Mouse (Mus musculus) layer of hippocampus, postnatal 36 days (tissue): ENCODE results near the gene Gys2. TPM values are rescaled to one million over a fixed set of nuclear protein-coding genes. Genes with fewer than 3 reads are reported as not detected.

Source experiments
- DNase-seq, 2 experiments: peaks; one replicate each; pipeline ENCODE4 v3.0.0; 2022
- total RNA-seq, 2 experiments: library from RNA; stranded (reverse); gene quantifications; 2 replicates each; pipeline ENCODE4 v1.2.3; 2021

The Gys2 gene
- total RNA-seq, 2 experiments from 2014 or later: 0.58 TPM; not detected in 1

GRCm38 (mm10) chr6:142455314-142455996, 17.5 kb downstream of the Gys2 start:
- peak; percentile 16 for DNase-seq

GRCm38 (mm10) chr6:142453311-142453710, 19.6 kb downstream of the Gys2 start:
- DNase-seq: no peak

GRCm38 (mm10) chr6:142451381-142451780, 21.5 kb downstream of the Gys2 start:
- DNase-seq: no peak

DNA sequence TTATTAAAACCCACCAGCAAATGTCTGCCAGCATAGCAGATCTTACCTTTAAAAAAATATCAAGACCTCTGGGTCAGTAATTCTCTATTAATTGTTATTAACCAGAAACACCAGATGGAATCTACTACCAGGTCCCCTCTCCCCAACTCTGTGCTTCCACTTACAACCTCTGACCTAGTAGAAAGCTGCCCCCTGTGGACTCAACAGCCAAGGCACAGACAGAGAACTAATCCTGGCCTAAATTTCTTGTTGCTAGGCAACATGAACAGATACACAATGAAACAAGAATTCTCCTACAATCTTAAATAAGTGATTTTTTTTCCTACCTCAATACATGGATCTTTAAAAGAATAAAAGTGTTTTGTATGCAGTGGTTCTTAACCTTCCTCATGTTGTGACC, 43.8 kb downstream of the Gys2 start:
- DNase-seq: no peak

DNA sequence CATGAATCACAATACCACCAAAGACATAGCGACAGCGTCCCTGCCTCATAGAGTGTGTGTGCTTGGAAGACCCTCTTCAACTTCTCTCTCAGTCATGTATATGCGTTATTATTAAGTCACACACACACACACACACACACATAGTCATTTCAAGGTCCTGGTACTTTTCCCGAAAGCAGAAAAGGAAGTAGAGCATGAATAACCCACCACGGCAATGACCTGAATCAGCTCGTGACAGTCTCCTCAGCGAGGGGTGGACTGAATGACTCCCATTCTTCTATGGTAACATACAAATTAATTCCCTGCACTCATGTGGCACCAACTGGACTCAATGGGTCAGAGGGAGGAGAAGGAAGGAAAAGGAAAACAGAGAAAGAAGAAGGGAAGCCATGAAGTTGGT, 47.9 kb downstream of the Gys2 start:
- DNase-seq: no peak

DNA sequence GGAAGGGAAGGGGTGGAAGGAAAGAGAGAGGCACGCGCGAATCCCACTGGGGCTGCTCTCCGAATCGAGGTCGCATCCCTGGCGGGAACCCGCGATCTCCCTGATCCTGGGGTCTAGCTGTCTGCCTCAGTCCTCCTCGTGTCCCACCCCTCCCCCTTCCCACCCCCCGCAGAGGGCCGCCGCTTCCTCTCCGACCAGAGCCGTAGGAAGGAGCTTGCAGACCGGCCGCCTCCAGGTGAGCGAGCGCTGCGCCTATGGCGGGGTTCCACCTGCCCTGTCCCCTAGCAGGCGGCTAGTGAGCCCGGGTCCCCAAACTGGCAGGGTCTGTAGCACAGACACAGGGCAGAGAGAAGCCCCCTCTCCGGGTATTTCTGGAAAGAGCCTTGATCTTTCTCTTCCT, 58.3 kb downstream of the Gys2 start:
- DNase-seq: no peak

- DNase-seq: no peak
Measured at GRCm38 (mm10) chr6:142413845-142414244, 59.1 kb downstream of the Gys2 start.

DNA sequence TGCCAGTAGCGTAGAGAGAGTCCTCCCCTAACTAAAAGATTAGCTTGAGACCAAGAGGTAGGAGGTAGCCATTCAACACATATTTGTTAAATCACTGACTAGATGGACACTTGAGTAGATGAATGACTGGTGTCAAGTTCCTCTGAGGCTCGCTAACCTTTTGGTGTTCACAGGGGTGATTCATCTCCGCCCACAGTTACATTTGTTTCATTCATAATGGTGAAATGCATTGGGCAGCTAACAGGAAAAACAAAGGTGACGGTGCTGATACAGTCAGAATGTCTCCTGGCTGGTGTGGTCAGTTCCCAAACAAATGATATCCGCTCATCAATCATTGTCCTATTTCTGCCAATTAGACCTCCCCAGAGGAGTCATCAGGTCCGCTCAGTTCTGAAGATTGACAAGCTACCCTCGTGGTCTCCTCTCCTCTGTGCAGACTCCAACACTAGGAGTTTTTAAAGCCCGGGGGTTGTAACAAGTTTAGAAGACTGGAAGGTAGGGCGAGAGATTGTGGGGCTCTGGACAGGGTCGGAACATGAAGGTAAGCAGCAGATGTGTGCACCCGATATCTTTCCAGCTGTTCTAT, 59.9 kb downstream of the Gys2 start, which contains the start of gene Spx:
Spx (plus strand) TSS at position 536 of the 586 bp plus-strand sequence.
- DNase-seq: no peak

DNA sequence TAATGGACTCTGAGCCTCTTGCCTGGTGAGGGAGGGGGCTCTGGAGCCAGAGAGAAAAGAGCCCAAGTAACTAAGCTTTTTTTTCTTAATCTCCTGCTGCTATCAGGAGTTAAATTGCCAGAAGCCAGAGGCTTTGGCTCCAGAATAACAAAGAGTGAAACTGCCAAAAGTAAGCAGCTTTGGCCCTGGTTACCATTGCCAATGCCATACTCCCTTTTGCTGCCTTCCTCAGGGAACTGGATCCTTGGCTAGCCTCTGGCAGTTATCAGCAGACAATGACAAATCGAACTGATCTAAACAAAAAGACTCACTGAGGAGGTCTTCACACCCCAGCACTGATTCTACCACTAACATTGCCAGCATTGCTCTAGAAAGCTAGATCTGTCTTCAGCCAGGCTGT, 61.8 kb downstream of the Gys2 start:
- DNase-seq: no peak

GRCm38 (mm10) chr6:142395756-142396155, 77.2 kb downstream of the Gys2 start:
- DNase-seq: no peak

GRCm38 (mm10) chr6:142394669-142395068, 78.2 kb downstream of the Gys2 start:
- DNase-seq: peak; percentile 31 to 36

DNA sequence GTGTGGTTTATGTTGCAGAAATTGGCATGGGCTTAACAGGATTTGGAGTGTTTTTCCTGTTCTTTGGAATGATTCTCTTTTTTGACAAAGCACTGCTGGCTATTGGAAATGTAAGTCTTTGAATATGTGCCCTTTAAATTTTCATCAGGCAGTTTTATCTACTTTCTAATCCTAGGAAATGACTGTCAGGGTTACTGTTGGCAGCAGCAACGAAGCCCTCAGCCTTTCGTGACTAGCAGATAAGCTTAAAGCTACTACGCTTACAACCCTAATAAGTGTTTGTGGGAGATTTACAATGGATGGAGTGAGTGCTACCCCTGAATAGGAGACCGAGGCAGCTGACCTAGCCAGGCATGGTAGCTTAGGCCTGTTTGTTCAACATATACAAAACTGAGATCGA, 80.6 kb downstream of the Gys2 start:
- no peak for DNase-seq

DNA sequence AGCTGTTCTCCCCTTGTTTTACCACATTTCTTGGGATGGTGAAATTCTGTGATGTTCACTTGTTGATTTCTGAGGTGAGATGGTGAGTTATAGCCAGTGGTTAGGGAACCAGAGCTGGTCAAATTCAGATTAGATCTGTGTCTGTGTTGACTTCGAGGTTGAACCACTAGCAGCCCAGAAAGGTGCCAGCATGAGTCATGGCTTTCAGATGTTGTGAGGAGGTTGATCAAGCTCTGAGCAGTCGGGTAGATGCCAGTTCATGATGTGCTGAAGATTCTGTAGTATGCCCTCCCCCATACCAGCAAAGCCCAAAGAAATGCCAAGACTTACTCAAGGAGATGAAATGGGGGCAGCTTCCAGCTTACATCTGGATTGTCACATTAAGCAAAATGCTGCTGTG, 83.8 kb downstream of the Gys2 start:
- DNase-seq: no peak

DNA sequence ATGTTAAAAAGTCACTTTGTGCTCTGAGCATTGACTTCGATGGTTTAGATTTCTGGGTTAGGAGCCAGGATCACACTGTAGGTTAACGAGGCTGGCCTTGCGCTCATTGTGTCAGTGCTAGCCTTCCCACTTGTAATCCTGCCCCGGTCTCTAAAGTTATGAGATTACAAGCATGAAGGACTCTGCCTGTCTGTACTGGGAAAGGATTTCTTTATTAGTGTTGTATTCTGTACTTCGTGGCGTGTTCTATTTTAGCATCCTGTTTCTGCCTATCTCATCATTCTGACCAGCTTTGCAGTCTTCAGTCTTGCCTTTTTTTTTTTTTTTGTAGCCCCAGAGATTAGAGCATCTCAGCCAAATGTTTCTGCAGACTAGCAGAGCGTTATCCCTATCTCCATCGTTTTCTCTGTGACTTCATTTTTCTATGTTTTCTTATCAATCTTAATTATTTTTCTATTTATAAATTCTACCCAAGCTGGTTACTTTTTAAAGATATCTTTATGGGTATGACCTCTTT, 85.1 kb downstream of the Gys2 start:
- DNase-seq: no peak

DNA sequence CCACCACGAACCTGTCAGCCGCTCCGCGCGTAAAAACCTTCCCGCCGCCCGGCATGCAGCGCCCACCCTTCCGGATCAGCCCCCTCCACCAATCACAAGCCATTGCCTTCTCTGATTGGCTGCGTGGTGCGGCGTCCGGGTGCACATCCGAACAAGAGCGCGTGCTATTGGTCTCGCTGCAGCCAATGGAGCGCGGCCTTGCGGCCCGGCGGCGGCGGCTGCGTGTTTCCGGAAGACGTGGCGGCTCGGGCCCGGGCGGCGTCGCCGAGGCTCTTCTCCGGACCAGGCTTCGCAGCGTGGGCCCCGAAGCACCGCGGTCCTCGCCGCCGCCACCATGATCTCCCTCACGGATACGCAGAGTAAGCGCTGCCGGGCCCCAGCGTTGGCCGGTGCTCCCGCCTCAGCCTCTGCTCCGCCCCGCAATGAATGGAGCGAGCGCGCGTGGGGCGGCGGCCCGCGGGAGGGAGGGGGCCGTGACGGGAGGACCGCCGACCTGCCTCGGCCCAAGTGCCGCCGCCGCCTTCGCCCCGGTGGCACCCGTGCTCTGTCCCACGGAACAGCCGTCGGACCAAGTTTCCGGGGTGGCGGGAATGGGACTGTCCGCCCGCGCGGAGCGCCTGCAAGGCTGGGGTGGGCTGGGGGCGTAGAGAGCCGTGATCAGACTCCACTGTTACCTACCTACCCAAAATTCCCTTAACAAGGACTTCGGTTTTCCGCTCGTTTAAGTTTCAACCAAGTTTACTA, 85.7 kb downstream of the Gys2 start, which contains the start of the genes Recql and Golt1b:
Recql (minus strand) TSS at position 77 of the 744 bp plus-strand sequence.
Golt1b (plus strand) TSS at position 211 of the 744 bp plus-strand sequence.
- peak; percentile 99 for DNase-seq

- DNase-seq: no peak
Measured at GRCm38 (mm10) chr6:142386285-142387010, 86.5 kb downstream of the Gys2 start.

DNA sequence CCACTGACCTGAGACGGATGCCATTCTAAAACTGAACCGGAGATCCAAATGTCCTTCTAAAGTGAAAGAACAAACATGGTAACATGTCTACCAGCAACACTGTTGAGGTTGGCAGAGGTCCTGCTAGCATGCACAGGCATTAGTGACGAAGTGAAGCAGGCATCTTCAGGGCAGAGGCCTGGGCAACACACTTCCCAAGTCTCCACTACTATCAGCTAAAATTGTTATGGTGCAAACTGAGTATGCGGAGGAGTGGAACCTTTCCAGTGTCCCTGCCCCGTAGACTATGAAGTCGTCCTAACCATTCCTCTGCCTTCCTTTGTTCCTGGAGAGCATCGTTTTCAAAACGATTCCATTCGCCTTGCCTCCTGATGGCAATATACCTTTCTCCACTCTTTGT, 88.4 kb downstream of the Gys2 start:
- DNase-seq: no peak

- no peak for DNase-seq
Measured at GRCm38 (mm10) chr6:142381615-142382014, 91.3 kb downstream of the Gys2 start.

DNA sequence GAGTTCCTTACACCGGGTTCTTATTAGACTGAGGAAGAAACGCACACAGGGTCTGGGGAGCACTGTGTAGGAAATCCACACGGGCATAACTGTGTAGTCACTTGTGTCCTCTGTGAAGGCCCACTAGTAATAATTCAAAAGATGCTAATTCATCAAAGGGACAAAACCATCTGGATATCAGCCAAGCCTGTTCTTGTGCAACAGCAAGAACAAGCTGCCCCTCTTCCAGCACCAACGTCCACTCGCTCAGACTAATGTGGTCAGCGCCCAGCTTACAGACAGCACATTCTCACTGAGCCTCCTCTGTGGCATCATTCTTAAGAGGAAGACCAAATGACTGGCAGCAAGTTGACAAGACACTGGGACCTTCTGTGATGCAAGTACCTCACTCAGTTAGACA, 92.9 kb downstream of the Gys2 start:
- DNase-seq: no peak

DNA sequence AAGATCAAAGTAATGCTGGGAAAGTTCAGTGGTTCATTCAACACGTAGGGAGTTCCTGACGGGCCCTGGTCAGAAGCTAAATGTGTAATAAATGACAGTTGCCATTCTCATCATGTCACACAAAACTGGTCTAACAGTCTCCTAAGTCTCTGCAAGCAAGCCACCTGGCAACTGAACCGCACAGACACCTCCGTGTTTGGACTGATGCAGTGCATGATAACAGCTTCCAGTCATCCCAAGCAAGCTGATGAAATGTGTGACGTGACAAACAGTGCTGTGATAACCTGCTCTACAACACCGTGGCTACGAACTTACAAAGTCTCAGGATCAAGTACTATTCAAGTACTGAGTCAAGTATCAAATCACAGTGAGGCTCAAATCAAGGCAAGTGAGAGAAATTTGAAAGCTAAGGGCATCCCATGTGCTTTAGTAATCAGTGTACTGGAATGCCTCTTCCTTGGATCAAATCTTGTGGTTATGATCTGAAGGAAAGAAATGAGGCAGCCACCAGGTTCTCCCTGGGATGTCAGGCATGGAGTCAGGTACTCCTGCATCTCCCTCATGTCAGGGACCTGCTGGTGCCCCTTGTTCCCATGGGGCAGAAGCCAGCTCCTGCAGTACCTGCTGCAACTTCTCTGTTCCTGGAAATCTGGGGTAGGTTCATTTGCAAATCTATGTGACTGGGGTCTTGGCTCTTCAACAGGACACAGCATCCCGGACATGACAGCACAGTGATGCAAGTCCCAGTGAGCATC, 94.2 kb downstream of the Gys2 start:
- DNase-seq: no peak

DNA sequence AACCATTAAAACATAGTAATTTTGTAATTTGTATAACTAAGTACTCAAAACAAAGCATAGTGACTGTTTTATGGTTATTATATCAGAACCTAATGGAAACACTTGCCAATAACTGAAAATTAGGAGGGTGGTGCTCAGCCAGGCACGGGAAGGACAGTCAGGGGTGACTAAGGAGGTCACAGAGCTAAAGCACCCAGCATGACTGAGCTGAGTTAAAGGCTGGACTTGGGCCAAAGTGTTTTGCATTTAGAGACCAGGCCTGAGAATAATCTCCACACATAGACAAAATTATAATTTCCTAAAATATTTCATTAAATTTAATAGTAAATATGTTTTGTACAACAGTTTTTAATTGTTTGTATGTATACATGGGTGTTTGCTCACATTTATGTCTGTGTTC, 95.8 kb downstream of the Gys2 start:
- no peak for DNase-seq
